Mouse (Mus musculus) C2C12 (cell line): ENCODE measurements around the gene Slc25a17. TPM values are rescaled to one million over a fixed set of nuclear protein-coding genes. Genes with fewer than 3 reads are reported as not detected.

Experiments
- H3K27me3 ChIP-seq: one replicate; pipeline ENCODE4 v1.6.1; 2011; ENCODE audit not compliant: control insufficient read depth, insufficient read depth, insufficient read length
- H3K36me3 ChIP-seq: one replicate; pipeline ENCODE4 v1.6.1; 2011; ENCODE audit not compliant: control insufficient read depth, insufficient read depth
- H3K4me3 ChIP-seq: one replicate; pipeline ENCODE4 v1.5.1; 2011; ENCODE audit warnings: mild to moderate bottlenecking, control low read depth; ENCODE audit not compliant: poor library complexity, insufficient read depth, severe bottlenecking
- H3K79me2 ChIP-seq: one replicate; pipeline ENCODE4 v1.6.1; 2011; ENCODE audit not compliant: control insufficient read depth, insufficient read depth
- H3K79me3 ChIP-seq: one replicate; pipeline ENCODE4 v1.6.1; 2011; ENCODE audit warnings: low read depth, control low read depth
- H3ac ChIP-seq: one replicate; pipeline ENCODE3; 2011; ENCODE audit warnings: low read depth; ENCODE audit not compliant: control insufficient read depth, insufficient read length
- CEBPB ChIP-seq: IDR thresholded peaks from one replicate; pipeline ENCODE4 v1.6.1; 2011; ENCODE audit warnings: low read depth, mild to moderate bottlenecking, control low read depth, moderate library complexity
- CTCF ChIP-seq: IDR thresholded peaks from one replicate; pipeline ENCODE4 v1.5.1; 2011; ENCODE audit not compliant: control insufficient read depth, insufficient read depth, insufficient read length
- FOSL1 ChIP-seq: IDR thresholded peaks from one replicate; pipeline ENCODE4 v1.8.0; 2011; ENCODE audit warnings: mild to moderate bottlenecking, low read length; ENCODE audit not compliant: poor library complexity, insufficient read depth, severe bottlenecking
- MAX ChIP-seq: IDR thresholded peaks from one replicate; pipeline ENCODE4 v1.6.1; 2011; ENCODE audit warnings: mild to moderate bottlenecking, control low read depth
- MYOD1 ChIP-seq: IDR thresholded peaks from one replicate; pipeline ENCODE4 v1.6.1; 2011; ENCODE audit warnings: low read depth; ENCODE audit not compliant: control insufficient read depth, insufficient read length
- MYOG ChIP-seq: IDR thresholded peaks from one replicate; pipeline ENCODE4 v1.6.1; 2011; ENCODE audit not compliant: control insufficient read depth, insufficient read length; ENCODE audit errors: extremely low read depth
- USF1 ChIP-seq: IDR thresholded peaks from one replicate; pipeline ENCODE4 v1.6.1; 2011; ENCODE audit warnings: low read depth, mild to moderate bottlenecking, control low read depth, moderate library complexity
- long read RNA-seq, 2 experiments: library from polyadenylated mRNA; unstranded; transcript quantifications; one replicate each; pipeline ENCODE4 v2.0.0; 2019 to 2020
- polyA plus RNA-seq: library from polyadenylated mRNA; unstranded; fragments of >200 nt; fragmentation: generic; extraction: Trizol; gene quantifications from one replicate; pipeline ENCODE4 v1.2.1, GENCODE M21; 2012; ENCODE audit warnings: missing spikeins

Slc25a17 gene
- polyA plus RNA-seq = 64.7 TPM
- long read RNA-seq, experiment 1, transcript Slc25a17-201 (9 exons, 1,724 nt) = major isoform, 126 of 145 reads
- long read RNA-seq, experiment 1, partial matches to known transcripts = 2 of 145 reads
- long read RNA-seq, experiment 1, other reads (novel, unspliced or antisense) = 16 of 145 reads
- long read RNA-seq, experiment 2, transcript Slc25a17-201 (9 exons, 1,724 nt) = major isoform, 303 of 333 reads
- long read RNA-seq, experiment 2, partial matches to known transcripts = 1 of 333 reads
- long read RNA-seq, experiment 2, other reads (novel, unspliced or antisense) = 28 of 333 reads

DNA sequence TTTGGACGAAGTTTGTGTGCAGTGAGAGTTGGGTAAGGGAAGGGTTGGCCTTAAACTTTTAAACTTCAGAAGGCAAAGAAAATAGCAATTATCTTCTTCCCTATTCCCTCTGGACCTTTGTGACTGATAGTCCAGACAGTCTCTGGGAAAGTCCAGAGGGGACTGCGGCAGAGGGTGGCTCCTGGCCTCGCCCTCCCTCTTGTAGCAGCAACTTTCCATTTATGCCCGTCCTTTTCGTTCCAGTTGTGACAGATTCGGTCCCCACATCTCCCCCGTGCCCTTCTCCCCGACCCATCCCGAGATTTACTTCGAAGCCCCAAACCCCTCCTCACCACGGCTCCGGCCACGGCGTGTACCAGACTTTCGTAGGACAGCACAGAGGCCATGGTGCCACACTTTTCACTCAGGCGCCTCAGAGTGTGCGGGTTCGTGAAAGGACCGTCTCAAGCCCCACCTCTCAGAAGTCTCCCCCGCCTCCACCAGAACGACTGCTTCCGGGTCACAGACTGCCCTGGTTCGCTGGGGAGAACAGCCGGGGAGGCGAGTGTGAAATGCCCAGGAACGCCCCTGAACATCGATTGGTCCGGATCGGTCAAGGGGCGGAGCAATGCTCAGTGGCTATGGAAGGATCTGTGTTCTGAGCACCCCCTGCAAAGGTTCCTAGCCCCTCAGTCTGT, at the start of gene Slc25a17:
TSS of gene Slc25a17 (minus strand) at position 468 of the 677 bp plus-strand sequence.
- peak within 1 kb of the TSS; percentile 71 for H3ac ChIP-seq
- peaks cover 47% of the 10 kb centered on the region for H3K79me2 ChIP-seq
- TF ChIP-seq MYOD1 (no peak), FOSL1 (no peak), CTCF (no peak), CEBPB (no peak), MAX (no peak), USF1 (no peak), MYOG (no peak)
- peaks cover 25% of the 10 kb centered on the region for H3K79me3 ChIP-seq
- no peaks in the 10 kb centered on the region for H3K27me3 ChIP-seq
- peak within 1 kb of the TSS; percentile 81 for H3K4me3 ChIP-seq
- H3K36me3 ChIP-seq = peaks cover 49% of the 10 kb centered on the region

DNA sequence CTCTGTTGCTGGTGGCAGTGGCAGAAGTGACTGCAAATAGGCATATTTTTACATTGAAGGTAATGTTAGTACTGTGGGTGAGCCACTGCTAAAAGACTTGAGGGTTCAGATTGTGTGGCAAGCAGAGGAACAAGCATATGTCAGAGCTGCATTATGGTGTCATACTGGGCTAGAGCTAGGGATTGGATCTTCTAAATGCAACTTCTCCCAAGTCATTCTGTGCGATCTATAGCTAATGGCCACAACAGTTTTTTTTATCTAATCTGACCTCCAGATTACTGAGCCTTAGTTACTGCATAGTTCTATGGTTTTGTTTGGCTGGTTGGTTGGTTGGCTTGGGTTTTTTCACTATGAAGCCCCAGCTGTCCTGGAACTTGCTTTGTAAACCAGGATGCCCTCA, 47.6 kb upstream of the Slc25a17 start, which contains the start of gene Dnajb7:
TSS of gene Dnajb7 (minus strand) at position 101 of the 400 bp plus-strand sequence.
- Histone ChIP-seq H3K79me3 (peaks cover 10% of the 10 kb centered on the region), H3K27me3 (no peaks in the 10 kb centered on the region), H3ac (no peak within 1 kb of the TSS), H3K79me2 (peaks cover 53% of the 10 kb centered on the region), H3K36me3 (peaks cover under 1% of the 10 kb centered on the region), H3K4me3 (no peak within 1 kb of the TSS)
- TF ChIP-seq CTCF = no peak
- no peak for TF ChIP-seq MAX
- no peak for TF ChIP-seq USF1
- TF ChIP-seq FOSL1 = no peak
- TF ChIP-seq MYOD1 = no peak

GRCm38 (mm10) chr15:81405008-81405407, 44.4 kb upstream of the Slc25a17 start:
- H3K79me3 ChIP-seq = peaks cover 33% of the 10 kb centered on the region
- no peak overlapping the region for H3ac ChIP-seq
- H3K4me3 ChIP-seq = no peak overlapping the region
- no peak for TF ChIP-seq CEBPB
- no peak for TF ChIP-seq FOSL1
- TF ChIP-seq MYOG = no peak
- no peak for TF ChIP-seq CTCF
- TF ChIP-seq MAX = no peak
- no peak for TF ChIP-seq USF1
- no peak for TF ChIP-seq MYOD1
- no peaks in the 10 kb centered on the region for H3K27me3 ChIP-seq
- H3K79me2 ChIP-seq = peaks cover 85% of the 10 kb centered on the region
- peaks cover 5% of the 10 kb centered on the region for H3K36me3 ChIP-seq

GRCm38 (mm10) chr15:81399638-81400315, 39.2 kb upstream of the Slc25a17 start, which contains the start of the genes St13 and Xpnpep3:
TSS of gene St13 (minus strand) at chr15:81400077.
TSS of gene Xpnpep3 (plus strand) at chr15:81400138.
- Histone ChIP-seq H3ac (peak within 1 kb of the TSS; percentile 90), H3K36me3 (peaks cover 22% of the 10 kb centered on the region), H3K79me3 (peaks cover 75% of the 10 kb centered on the region), H3K79me2 (peaks cover 94% of the 10 kb centered on the region), H3K4me3 (peak within 1 kb of the TSS; percentile 100), H3K27me3 (no peaks in the 10 kb centered on the region)
- TF ChIP-seq MAX = peak; percentile 86
- TF ChIP-seq USF1 = peak; percentile 91
- no peak for TF ChIP-seq CEBPB
- TF ChIP-seq MYOG = no peak

- peaks cover 95% of the 10 kb centered on the region for H3K79me2 ChIP-seq
- peaks cover 80% of the 10 kb centered on the region for H3K79me3 ChIP-seq
- H3K36me3 ChIP-seq = peaks cover 27% of the 10 kb centered on the region
- H3ac ChIP-seq = peak overlapping the region; percentile 82
- H3K4me3 ChIP-seq = peak overlapping the region; percentile 100
- no peaks in the 10 kb centered on the region for H3K27me3 ChIP-seq
- TF ChIP-seq FOSL1 (no peak), MYOD1 (no peak), USF1 (no peak), CEBPB (no peak), MAX (no peak), CTCF (no peak), MYOG (no peak)
Measured at GRCm38 (mm10) chr15:81399297-81399637, 38.7 kb upstream of the Slc25a17 start.
